Mouse (Mus musculus): ENCODE results near the gene Rps19bp1. TPM values are rescaled to one million over a fixed set of nuclear protein-coding genes. Genes with fewer than 3 reads are reported as not detected.

Rps19bp1 gene
- 30.8 TPM for polyA plus RNA-seq (2017; shearing (Covaris generic))

DNA sequence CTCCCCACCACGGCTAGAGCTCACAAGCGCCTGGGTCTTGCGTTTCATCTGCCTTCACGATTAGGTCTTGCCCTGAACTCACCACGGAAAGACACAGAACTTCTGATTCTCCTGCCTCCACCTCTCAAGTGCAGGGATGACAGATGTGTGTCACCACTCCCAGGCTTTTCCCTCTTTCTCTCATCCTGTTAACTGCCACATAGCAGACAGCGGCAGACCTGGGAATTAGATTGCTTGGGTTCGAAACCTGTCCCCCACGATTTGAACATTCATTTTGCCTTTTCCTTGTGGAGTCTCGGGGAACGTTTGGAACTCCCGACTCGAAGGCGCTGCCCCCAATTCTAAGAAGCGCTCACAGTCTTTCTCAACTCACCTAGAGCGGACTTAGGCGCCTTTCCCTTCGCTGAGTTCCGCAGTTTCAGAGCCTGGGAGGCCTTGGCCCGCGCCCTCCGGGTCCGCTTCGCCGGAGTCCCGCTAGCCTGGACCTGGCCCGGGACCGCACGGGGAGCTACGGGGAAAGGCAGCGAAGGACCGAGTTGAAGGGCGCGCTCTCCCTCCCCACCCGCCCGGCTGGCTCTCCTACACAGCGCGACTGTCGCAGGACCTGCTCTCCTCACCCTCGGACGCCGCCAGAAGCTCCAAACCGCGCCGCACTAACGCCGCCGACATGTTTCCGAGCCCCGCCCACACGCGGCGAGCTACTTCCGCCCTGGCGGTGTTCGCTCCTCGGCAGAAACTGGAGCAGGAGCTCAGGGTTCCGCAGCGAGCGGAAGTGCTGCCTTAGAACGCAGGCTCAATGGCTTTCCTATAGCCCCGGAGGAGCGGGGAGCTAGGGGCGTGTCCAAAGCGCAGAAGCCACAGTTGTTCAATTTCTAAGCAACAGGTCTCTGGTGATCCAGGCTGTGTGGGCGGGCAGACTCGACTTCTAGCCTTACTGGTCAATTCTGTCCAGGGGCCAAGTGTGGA, at the start of gene Rps19bp1:
Rps19bp1 (minus strand) TSS at position 706 of the 966 bp plus-strand sequence.

GRCm38 (mm10) chr15:80286851-80287415, 22.8 kb upstream of the Rps19bp1 start, which contains the start of gene Cacna1i:
Cacna1i (plus strand) TSS chr15:80287238.

DNA sequence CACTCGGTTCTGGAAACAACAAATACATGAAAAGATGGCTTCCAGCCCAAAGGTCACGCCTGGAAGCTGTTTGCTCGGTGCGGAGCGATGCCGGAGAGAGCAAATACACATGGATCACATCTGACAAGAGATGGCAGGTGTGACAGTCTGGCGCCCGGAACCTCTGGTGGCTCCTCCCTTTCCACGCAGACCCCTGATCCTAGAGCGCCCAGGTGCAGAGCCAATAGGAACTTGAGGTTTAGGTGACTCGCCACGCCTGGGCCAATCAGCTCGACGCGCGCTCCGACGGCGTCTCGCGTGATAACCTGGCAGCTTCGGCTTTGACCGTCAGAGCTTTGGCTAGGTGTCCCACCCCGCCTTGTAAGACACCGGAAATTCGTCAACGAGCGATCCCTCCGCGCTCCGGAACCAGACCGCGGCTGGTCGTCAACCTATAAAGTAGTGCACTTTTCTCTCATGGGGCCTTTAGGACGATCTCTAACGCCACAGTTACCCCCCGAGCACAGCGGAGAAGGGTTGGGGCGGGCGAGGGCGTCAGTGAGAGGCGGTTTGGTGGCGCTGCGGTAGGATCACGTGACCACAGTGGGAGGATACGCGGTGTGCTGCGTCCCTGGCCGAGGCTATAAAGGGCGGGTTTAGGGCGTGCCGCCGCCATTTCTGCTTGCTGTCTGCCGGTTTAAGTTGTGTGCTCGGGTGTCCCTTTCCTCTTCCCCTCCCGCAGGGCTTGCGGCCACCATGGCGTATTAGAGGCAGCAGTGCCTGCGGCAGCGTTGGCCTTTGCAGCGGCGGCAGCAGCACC, 9.1 kb downstream of the Rps19bp1 start, which contains the start of gene Atf4:
Atf4 (plus strand) TSS at position 338 of the 799 bp plus-strand sequence.

DNA sequence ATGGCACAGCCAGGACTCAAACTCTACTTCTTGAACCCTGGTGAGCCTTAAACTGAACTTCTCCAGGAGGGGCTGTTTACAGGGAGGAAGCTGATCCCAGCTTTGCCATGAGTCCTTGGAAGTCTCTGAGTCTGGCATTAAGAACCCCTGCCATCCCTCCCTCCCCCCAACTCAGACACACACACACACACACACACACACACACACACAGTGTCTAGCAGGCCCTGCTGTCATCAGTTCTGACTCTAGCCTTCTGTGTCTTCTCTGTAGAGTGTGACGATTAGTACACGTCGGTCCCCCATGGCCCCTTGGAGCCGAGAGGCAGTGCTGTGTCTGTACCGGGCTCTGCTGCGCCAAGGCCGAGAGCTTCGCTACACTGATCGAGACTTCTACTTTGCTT, 28.6 kb downstream of the Rps19bp1 start, which contains the start of gene AC140267.1:
AC140267.1 (plus strand) TSS at position 301 of the 400 bp plus-strand sequence.

DNA sequence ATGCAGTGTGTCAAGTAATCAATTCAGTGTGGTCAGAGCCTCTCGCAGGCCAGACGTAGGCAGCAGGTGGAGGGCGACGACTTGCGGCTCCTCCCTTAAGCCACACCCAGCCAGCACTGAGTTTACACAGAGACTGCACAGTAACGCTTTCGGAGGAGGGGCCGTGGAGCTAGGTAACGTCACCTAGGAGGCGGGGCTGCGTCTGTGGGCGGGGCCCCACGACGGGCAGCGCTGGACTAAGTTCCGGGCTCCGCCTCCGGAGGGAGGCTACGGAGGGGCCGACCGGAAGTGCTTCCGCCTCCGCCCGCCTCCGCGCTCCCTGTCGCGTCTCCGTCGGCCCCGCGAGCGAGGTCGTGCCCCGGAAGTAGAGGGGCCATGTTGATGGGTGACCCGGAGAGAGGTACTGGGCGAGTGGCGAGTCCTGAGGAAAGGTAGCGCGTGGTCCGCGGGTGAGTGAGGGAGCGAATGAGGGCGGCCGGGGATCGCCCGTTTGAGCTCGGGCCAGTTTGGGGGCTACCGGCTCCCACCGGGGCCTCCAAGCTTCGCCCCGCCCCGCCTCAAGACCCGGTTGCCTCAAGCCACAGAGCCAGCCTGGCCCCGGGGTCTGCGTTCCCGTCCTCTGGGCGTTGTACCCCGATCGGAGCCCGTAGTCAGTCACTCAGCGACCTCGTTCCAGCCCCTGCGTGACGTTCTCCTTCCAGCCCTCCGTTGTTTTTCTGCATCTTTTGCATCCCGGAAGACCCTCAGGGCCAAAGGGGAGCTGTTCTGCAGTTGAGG, 30.2 kb downstream of the Rps19bp1 start, which contains the start of gene Mief1:
Mief1 (plus strand) TSS at position 286 of the 777 bp plus-strand sequence.

Other genes starting within 250 kb of the Rps19bp1 start
- gene Pdgfb, start 249.3 kb downstream of the Rps19bp1 start, polyA plus RNA-seq (2017; shearing (Covaris generic)) = 1.5 TPM
- gene Syngr1, start 173.0 kb downstream of the Rps19bp1 start, polyA plus RNA-seq (2017; shearing (Covaris generic)) = 0.60 TPM
- 1,298 TPM for gene Rpl3, start 172.4 kb downstream of the Rps19bp1 start, polyA plus RNA-seq (2017; shearing (Covaris generic))
- 28.4 TPM for gene Tab1, start 131.2 kb downstream of the Rps19bp1 start, polyA plus RNA-seq (2017; shearing (Covaris generic))
- gene Mgat3, start 90.6 kb downstream of the Rps19bp1 start, polyA plus RNA-seq (2017; shearing (Covaris generic)) = not detected
- gene Mief1, start 30.3 kb downstream of the Rps19bp1 start, polyA plus RNA-seq (2017; shearing (Covaris generic)) = 37.3 TPM
- not detected for gene AC140267.1, start 28.5 kb downstream of the Rps19bp1 start, polyA plus RNA-seq (2017; shearing (Covaris generic))
- 106 TPM for gene Atf4, start 9.1 kb downstream of the Rps19bp1 start, polyA plus RNA-seq (2017; shearing (Covaris generic))
- gene Cacna1i, start 22.9 kb upstream of the Rps19bp1 start, polyA plus RNA-seq (2017; shearing (Covaris generic)) = 0.02 TPM

Data from inflammation-experienced regulatory T-cells, adult 16 weeks (primary cell).